Mouse (Mus musculus): Measurements from ENCODE around the gene Txndc16. TPM values are rescaled to one million over a fixed set of nuclear protein-coding genes. Genes with fewer than 3 reads are reported as not detected.

The Txndc16 gene
- polyA plus RNA-seq, 1 experiment from 2014 or later, result 16.0 TPM

GRCm38 (mm10) chr14:45175012-45175740, 45.0 kb downstream of the Txndc16 start:
- H3K27me3 ChIP-seq (ENCODE audit: control insufficient read depth, insufficient read depth, low read length), result no peaks in the 10 kb centered on the region
- no peaks in the 10 kb centered on the region for H3K4me1 ChIP-seq (ENCODE audit: control insufficient read depth, insufficient read depth, low read length)
- WGBS, result 89% methylated on average over 14 of the region's 14 CpGs
- no peaks in the 10 kb centered on the region for H3K36me3 ChIP-seq (ENCODE audit: control insufficient read depth, insufficient read depth, low read length)
- no peak overlapping the region for H3K4me2 ChIP-seq (ENCODE audit: low read depth, severe bottlenecking)
- H3K9ac ChIP-seq (ENCODE audit: low read length), result no peak overlapping the region
- H3K4me3 ChIP-seq (ENCODE audit: low read depth, low read length), result no peak overlapping the region
- no peaks in the 10 kb centered on the region for H3K9me3 ChIP-seq (ENCODE audit: control insufficient read depth, low read length)
- DNase-seq (ENCODE audit: low spot score) (no peak), ATAC-seq (ENCODE audit: insufficient number of reproducible peaks, low FRiP score, low TSS enrichment, low read depth) (no peak)
- H3K27ac ChIP-seq (replicated peaks; ENCODE audit: low read depth, low read length), result no peak overlapping the region

- Histone ChIP-seq H3K4me2 (ENCODE audit: low read depth, severe bottlenecking) (no peak overlapping the region), H3K27ac (replicated peaks; ENCODE audit: low read depth, low read length) (no peak overlapping the region), H3K9me3 (ENCODE audit: control insufficient read depth, low read length) (no peaks in the 10 kb centered on the region), H3K27me3 (ENCODE audit: control insufficient read depth, insufficient read depth, low read length) (no peaks in the 10 kb centered on the region), H3K4me1 (ENCODE audit: control insufficient read depth, insufficient read depth, low read length) (no peaks in the 10 kb centered on the region), H3K9ac (ENCODE audit: low read length) (no peak overlapping the region), H3K36me3 (ENCODE audit: control insufficient read depth, insufficient read depth, low read length) (no peaks in the 10 kb centered on the region), H3K4me3 (ENCODE audit: low read depth, low read length) (no peak overlapping the region)
- no peak for ATAC-seq (ENCODE audit: insufficient number of reproducible peaks, low FRiP score, low TSS enrichment, low read depth)
- WGBS, result 94% methylated on average over 5 of the region's 5 CpGs
- no peak for DNase-seq (ENCODE audit: low spot score)
Measured at GRCm38 (mm10) chr14:45172260-45172659, 47.9 kb downstream of the Txndc16 start.

DNA sequence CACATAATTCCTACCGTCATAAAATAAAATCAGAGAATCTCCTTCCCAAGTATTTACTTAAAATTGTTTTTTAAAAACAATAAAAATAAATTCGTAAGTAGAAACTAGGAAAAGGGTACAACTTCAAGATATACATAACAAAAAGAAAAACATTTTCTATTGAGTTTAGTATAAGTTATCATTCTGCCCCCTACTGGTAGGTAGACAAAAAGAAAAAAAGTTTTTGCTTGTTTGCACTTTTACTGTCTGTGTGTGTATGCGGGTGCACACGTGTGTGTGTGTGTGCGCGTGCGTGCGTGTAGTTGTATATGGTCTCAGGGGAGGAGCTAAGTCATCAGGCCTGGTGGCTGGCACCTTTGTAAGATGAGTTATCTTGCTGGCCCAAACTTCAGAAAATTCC, 52.8 kb downstream of the Txndc16 start:
- Histone ChIP-seq H3K36me3 (ENCODE audit: control insufficient read depth, insufficient read depth, low read length) (no peaks in the 10 kb centered on the region), H3K4me3 (ENCODE audit: low read depth, low read length) (no peak overlapping the region), H3K27me3 (ENCODE audit: control insufficient read depth, insufficient read depth, low read length) (no peaks in the 10 kb centered on the region), H3K4me1 (ENCODE audit: control insufficient read depth, insufficient read depth, low read length) (no peaks in the 10 kb centered on the region), H3K4me2 (ENCODE audit: low read depth, severe bottlenecking) (no peak overlapping the region), H3K9ac (ENCODE audit: low read length) (no peak overlapping the region), H3K27ac (replicated peaks; ENCODE audit: low read depth, low read length) (no peak overlapping the region), H3K9me3 (ENCODE audit: control insufficient read depth, low read length) (no peaks in the 10 kb centered on the region)
- DNase-seq (ENCODE audit: low spot score) (no peak), ATAC-seq (ENCODE audit: insufficient number of reproducible peaks, low FRiP score, low TSS enrichment, low read depth) (no peak)
- WGBS, result 84% methylated on average over 8 of the region's 8 CpGs

- Histone ChIP-seq H3K9me3 (ENCODE audit: control insufficient read depth, low read length) (no peaks in the 10 kb centered on the region), H3K4me1 (ENCODE audit: control insufficient read depth, insufficient read depth, low read length) (no peaks in the 10 kb centered on the region), H3K4me2 (ENCODE audit: low read depth, severe bottlenecking) (no peak overlapping the region), H3K4me3 (ENCODE audit: low read depth, low read length) (no peak overlapping the region), H3K27ac (replicated peaks; ENCODE audit: low read depth, low read length) (no peak overlapping the region), H3K9ac (ENCODE audit: low read length) (no peak overlapping the region), H3K27me3 (ENCODE audit: control insufficient read depth, insufficient read depth, low read length) (no peaks in the 10 kb centered on the region), H3K36me3 (ENCODE audit: control insufficient read depth, insufficient read depth, low read length) (no peaks in the 10 kb centered on the region)
- ATAC-seq (ENCODE audit: insufficient number of reproducible peaks, low FRiP score, low TSS enrichment, low read depth) (no peak), DNase-seq (ENCODE audit: low spot score) (peak; percentile 12)
- WGBS, result 87% methylated on average over 4 of the region's 4 CpGs
Measured at GRCm38 (mm10) chr14:45155511-45156173, 64.5 kb downstream of the Txndc16 start.

- no peak for DNase-seq (ENCODE audit: low spot score)
- 80% methylated on average over 2 of the region's 2 CpGs for WGBS
- Histone ChIP-seq H3K36me3 (ENCODE audit: control insufficient read depth, insufficient read depth, low read length) (no peaks in the 10 kb centered on the region), H3K27ac (replicated peaks; ENCODE audit: low read depth, low read length) (no peak overlapping the region), H3K27me3 (ENCODE audit: control insufficient read depth, insufficient read depth, low read length) (no peaks in the 10 kb centered on the region), H3K9me3 (ENCODE audit: control insufficient read depth, low read length) (no peaks in the 10 kb centered on the region), H3K4me1 (ENCODE audit: control insufficient read depth, insufficient read depth, low read length) (no peaks in the 10 kb centered on the region), H3K4me3 (ENCODE audit: low read depth, low read length) (no peak overlapping the region), H3K9ac (ENCODE audit: low read length) (no peak overlapping the region), H3K4me2 (ENCODE audit: low read depth, severe bottlenecking) (no peak overlapping the region)
- no peak for ATAC-seq (ENCODE audit: insufficient number of reproducible peaks, low FRiP score, low TSS enrichment, low read depth)
Measured at GRCm38 (mm10) chr14:45153258-45153657, 66.9 kb downstream of the Txndc16 start.

GRCm38 (mm10) chr14:45142511-45142910, 77.6 kb downstream of the Txndc16 start:
- H3K4me2 ChIP-seq (ENCODE audit: low read depth, severe bottlenecking), result no peak overlapping the region
- peak; percentile 51 for DNase-seq (ENCODE audit: low spot score)
- no peak for ATAC-seq (ENCODE audit: insufficient number of reproducible peaks, low FRiP score, low TSS enrichment, low read depth)
- H3K27ac ChIP-seq (replicated peaks; ENCODE audit: low read depth, low read length), result no peak overlapping the region
- no peak overlapping the region for H3K4me3 ChIP-seq (ENCODE audit: low read depth, low read length)
- H3K4me1 ChIP-seq (ENCODE audit: control insufficient read depth, insufficient read depth, low read length), result no peaks in the 10 kb centered on the region
- no peaks in the 10 kb centered on the region for H3K27me3 ChIP-seq (ENCODE audit: control insufficient read depth, insufficient read depth, low read length)
- WGBS, result 56% methylated on average over 4 of the region's 4 CpGs
- H3K9ac ChIP-seq (ENCODE audit: low read length), result no peak overlapping the region
- H3K9me3 ChIP-seq (ENCODE audit: control insufficient read depth, low read length), result no peaks in the 10 kb centered on the region
- no peaks in the 10 kb centered on the region for H3K36me3 ChIP-seq (ENCODE audit: control insufficient read depth, insufficient read depth, low read length)

DNA sequence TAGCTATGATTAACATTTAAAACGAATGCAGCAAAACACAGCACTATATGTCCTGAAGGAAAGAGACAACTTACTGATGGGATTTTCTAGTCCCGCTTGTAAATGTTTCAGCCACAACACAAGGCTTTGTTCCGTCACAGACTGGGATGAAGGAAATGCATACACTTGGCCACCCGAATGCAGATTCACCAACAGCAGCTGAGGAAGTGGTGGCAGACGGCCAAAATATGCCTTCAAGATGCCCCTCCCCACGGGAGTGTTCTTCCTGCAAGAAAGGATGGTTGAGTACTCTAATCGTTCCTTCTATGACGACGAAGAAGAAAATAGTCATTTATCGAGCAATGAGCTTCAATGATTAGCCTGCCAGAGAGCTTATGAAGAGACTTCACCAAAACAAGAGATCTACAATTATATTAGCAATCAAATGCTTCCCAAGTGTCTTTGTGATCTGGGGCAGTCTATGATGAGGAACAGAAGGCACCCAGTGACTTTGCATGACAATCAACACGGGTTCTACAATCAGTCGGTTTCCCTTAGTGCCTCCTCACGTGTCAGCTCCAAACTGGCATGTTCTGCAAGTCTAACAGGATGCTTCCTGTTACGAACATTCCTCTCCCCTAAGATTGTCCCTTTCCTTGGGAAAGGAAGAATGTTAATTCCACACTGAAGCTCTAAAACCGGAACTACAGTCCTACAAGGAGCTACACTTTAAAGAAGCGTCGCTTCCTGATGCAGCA, 79.6 kb downstream of the Txndc16 start:
- H3K4me2 ChIP-seq (ENCODE audit: low read depth, severe bottlenecking), result no peak overlapping the region
- DNase-seq (ENCODE audit: low spot score) (no peak), ATAC-seq (ENCODE audit: insufficient number of reproducible peaks, low FRiP score, low TSS enrichment, low read depth) (no peak)
- no peak overlapping the region for H3K9ac ChIP-seq (ENCODE audit: low read length)
- no peak overlapping the region for H3K4me3 ChIP-seq (ENCODE audit: low read depth, low read length)
- no peaks in the 10 kb centered on the region for H3K36me3 ChIP-seq (ENCODE audit: control insufficient read depth, insufficient read depth, low read length)
- WGBS, result 85% methylated on average over 17 of the region's 17 CpGs
- no peaks in the 10 kb centered on the region for H3K9me3 ChIP-seq (ENCODE audit: control insufficient read depth, low read length)
- no peaks in the 10 kb centered on the region for H3K4me1 ChIP-seq (ENCODE audit: control insufficient read depth, insufficient read depth, low read length)
- H3K27ac ChIP-seq (replicated peaks; ENCODE audit: low read depth, low read length), result no peak overlapping the region
- no peaks in the 10 kb centered on the region for H3K27me3 ChIP-seq (ENCODE audit: control insufficient read depth, insufficient read depth, low read length)

DNA sequence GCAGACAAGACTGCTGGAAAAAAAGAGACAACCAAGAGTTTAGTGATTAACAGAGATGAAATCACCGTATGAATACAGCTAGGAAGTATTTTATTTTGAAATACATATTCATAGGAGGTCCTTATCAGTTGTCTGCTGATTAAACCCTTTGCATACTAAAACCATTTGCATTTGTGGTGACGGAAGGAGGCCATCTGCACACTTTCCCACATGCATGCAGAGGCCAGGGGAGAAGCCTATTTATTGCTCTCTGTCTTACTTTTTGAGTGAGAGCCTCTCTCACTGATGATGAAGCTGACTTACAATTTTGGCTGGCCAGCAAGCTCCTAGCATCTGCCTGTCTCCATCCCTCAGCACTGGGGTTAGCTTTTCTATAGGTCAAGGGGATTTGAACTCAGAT, 84.2 kb downstream of the Txndc16 start:
- DNase-seq (ENCODE audit: low spot score) (no peak), ATAC-seq (ENCODE audit: insufficient number of reproducible peaks, low FRiP score, low TSS enrichment, low read depth) (no peak)
- H3K9me3 ChIP-seq (ENCODE audit: control insufficient read depth, low read length), result no peaks in the 10 kb centered on the region
- H3K27me3 ChIP-seq (ENCODE audit: control insufficient read depth, insufficient read depth, low read length), result no peaks in the 10 kb centered on the region
- H3K36me3 ChIP-seq (ENCODE audit: control insufficient read depth, insufficient read depth, low read length), result no peaks in the 10 kb centered on the region
- WGBS, result 91% methylated on average over 2 of the region's 2 CpGs
- H3K4me3 ChIP-seq (ENCODE audit: low read depth, low read length), result no peak overlapping the region
- H3K4me2 ChIP-seq (ENCODE audit: low read depth, severe bottlenecking), result no peak overlapping the region
- no peak overlapping the region for H3K9ac ChIP-seq (ENCODE audit: low read length)
- no peaks in the 10 kb centered on the region for H3K4me1 ChIP-seq (ENCODE audit: control insufficient read depth, insufficient read depth, low read length)
- no peak overlapping the region for H3K27ac ChIP-seq (replicated peaks; ENCODE audit: low read depth, low read length)

All from limb, embryonic 11.5 days (tissue).